Comparison of ENCODE assay signal across 7 mouse cellular contexts in the genomic region with DNA sequence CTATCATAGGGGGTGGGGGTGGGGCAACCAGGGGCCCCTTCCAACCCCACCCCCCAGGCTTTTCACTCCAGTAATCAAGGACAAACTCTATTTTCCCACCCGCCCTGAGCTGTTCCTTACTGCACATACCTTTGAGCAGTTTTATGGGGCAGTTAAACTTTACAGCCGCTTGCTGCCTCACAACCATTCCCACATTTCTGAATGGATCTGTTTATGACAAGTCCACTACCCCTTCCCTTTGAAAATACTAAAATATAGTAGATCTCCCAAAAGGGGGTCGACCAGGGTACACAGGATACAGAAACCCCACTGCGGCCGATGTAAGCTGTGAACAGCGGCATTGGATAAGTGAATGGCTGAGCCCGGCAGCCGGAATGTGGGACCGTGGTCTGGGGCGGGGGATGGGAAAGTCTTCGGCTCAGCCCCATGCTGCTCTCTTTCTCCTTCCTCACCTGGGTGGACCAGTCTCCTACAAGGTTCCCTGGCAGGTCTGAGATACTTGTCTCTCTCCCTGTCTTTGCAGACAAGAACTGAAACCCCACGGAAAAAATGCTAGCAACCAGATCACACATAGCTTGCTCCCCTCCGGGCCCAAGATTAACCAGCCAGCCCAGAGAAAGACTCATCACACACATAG. TPM values are rescaled to one million over a fixed set of nuclear protein-coding genes. Genes with fewer than 3 reads are reported as not detected.
DNase-seq lines count a peak whose midpoint lies in the region; ATAC-seq and TF ChIP-seq lines count a peak whose summit lies in the region.

No protein-coding gene starts in this region.

- no peaks in the 10 kb centered on the region for H3K9me3 ChIP-seq in embryonic facial prominence, embryonic 12.5 days
- no peaks in the 10 kb centered on the region for H3K9me3 ChIP-seq in intestine, embryonic 16.5 days (ENCODE audit: control insufficient read depth, low read length)
- no peaks in the 10 kb centered on the region for H3K9me3 ChIP-seq in midbrain, embryonic 11.5 days (ENCODE audit: control insufficient read depth, low read length)

- peak overlapping the region; percentile 67 for H3K27ac ChIP-seq in cortical plate, adult 2 months (ENCODE audit: insufficient read depth, low read length)
- H3K27ac ChIP-seq in embryonic facial prominence, embryonic 12.5 days, result peak overlapping the region; percentile 41; the same call in 1 of the 2 replicates
- H3K27ac ChIP-seq in intestine, embryonic 16.5 days (ENCODE audit: low read length), result peak overlapping the region; percentile 93
- H3K27ac ChIP-seq in midbrain, embryonic 11.5 days (ENCODE audit: low read depth, low read length), result no peak overlapping the region

- no peaks in the 10 kb centered on the region for H3K36me3 ChIP-seq in embryonic facial prominence, embryonic 12.5 days
- H3K36me3 ChIP-seq in intestine, embryonic 16.5 days (ENCODE audit: control insufficient read depth, insufficient read depth, low read length), result no peaks in the 10 kb centered on the region
- H3K36me3 ChIP-seq in midbrain, embryonic 11.5 days (ENCODE audit: control insufficient read depth, insufficient read depth, low read length), result no peaks in the 10 kb centered on the region

- 0 out of 2 replicates have a peak, but pooled peaks cover 4% of the 10 kb centered on the region for H3K27me3 ChIP-seq in embryonic facial prominence, embryonic 12.5 days
- no peaks in the 10 kb centered on the region for H3K27me3 ChIP-seq in intestine, embryonic 16.5 days (replicated peaks; ENCODE audit: control insufficient read depth, insufficient read depth, low read length)
- no peaks in the 10 kb centered on the region for H3K27me3 ChIP-seq in midbrain, embryonic 11.5 days (ENCODE audit: control insufficient read depth, insufficient read depth, low read length)

- DNase-seq in midbrain, embryonic 11.5 days (ENCODE audit: low spot score, missing footprints), result peak; percentile 91
- DNase-seq in spleen, adult 12 weeks (ENCODE audit: low spot score), result no peak
- DNase-seq in natural killer cell, adult 2 months (ENCODE audit: low spot score in 2 of 2), result no peak
- no peak for DNase-seq in adrenal gland, postnatal 10 days

- TF ChIP-seq POLR2A in cortical plate, adult 2 months (IDR thresholded peaks at IDR 0.05; ENCODE audit: extremely low read depth, insufficient read depth, low read length), result no peak

- no peak for TF ChIP-seq CTCF in cortical plate, adult 2 months (IDR thresholded peaks at IDR 0.05; ENCODE audit: extremely low read depth, insufficient read depth, low read length)

- WGBS in embryonic facial prominence, embryonic 12.5 days, result 9% methylated on average over 13 of the region's 13 CpGs
- 8% methylated on average over 13 of the region's 13 CpGs for WGBS in intestine, embryonic 16.5 days
- 15% methylated on average over 13 of the region's 13 CpGs for WGBS in midbrain, embryonic 11.5 days

- no peak for ATAC-seq in embryonic facial prominence, embryonic 12.5 days (ENCODE audit: insufficient number of reproducible peaks, insufficient read depth, low FRiP score, low TSS enrichment)
- peak; percentile 87 for ATAC-seq in intestine, embryonic 16.5 days
- ATAC-seq in midbrain, embryonic 11.5 days (ENCODE audit: low FRiP score), result peak; percentile 43

- peaks cover 2% of the 10 kb centered on the region for H3K4me1 ChIP-seq in cortical plate, adult 2 months (ENCODE audit: control insufficient read depth, insufficient read depth, low read length)
- peaks cover 20% of the 10 kb centered on the region for H3K4me1 ChIP-seq in embryonic facial prominence, embryonic 12.5 days
- H3K4me1 ChIP-seq in intestine, embryonic 16.5 days (ENCODE audit: control insufficient read depth, insufficient read depth, low read length), result peaks cover 32% of the 10 kb centered on the region
- H3K4me1 ChIP-seq in midbrain, embryonic 11.5 days (ENCODE audit: control insufficient read depth, insufficient read depth, low read length), result peaks cover 40% of the 10 kb centered on the region

- H3K4me2 ChIP-seq in embryonic facial prominence, embryonic 12.5 days (replicated peaks), result peak overlapping the region; percentile 44
- peak overlapping the region; percentile 24 for H3K4me2 ChIP-seq in intestine, embryonic 16.5 days (ENCODE audit: low read depth, low read length)
- H3K4me2 ChIP-seq in midbrain, embryonic 11.5 days, result peak overlapping the region; percentile 35

- H3K4me3 ChIP-seq in cortical plate, adult 2 months (ENCODE audit: insufficient read depth, low read length), result peak overlapping the region; percentile 20; the same call in 1 of the 2 replicates
- H3K4me3 ChIP-seq in embryonic facial prominence, embryonic 12.5 days, result 0 out of 2 replicates have a peak overlapping the region, but pooled peaks have one; percentile 10
- H3K4me3 ChIP-seq in intestine, embryonic 16.5 days (ENCODE audit: low read length), result peak overlapping the region; percentile 50
- H3K4me3 ChIP-seq in midbrain, embryonic 11.5 days (ENCODE audit: low read depth, low read length), result peak overlapping the region; percentile 3; the same call in 1 of the 2 replicates

- peak overlapping the region; percentile 19; the same call in 1 of the 2 replicates for H3K9ac ChIP-seq in embryonic facial prominence, embryonic 12.5 days
- peak overlapping the region; percentile 65 for H3K9ac ChIP-seq in intestine, embryonic 16.5 days (ENCODE audit: low read depth, low read length)
- H3K9ac ChIP-seq in midbrain, embryonic 11.5 days (ENCODE audit: low read length), result peak overlapping the region; percentile 25; the same call in 1 of the 2 replicates

RNA-seq across cellular contexts. Expression of gene Trim2, which starts 36.6 kb away (rescaled TPM):
- polyA plus RNA-seq in cortical plate, adult 2 months (2012; rRNA removed), result 87.4 and 101 TPM in 2 replicates
- polyA plus RNA-seq in embryonic facial prominence, embryonic 12.5 days (2016; fragmentation: Nextera tagmentation; extraction: Ambion mirVana), result 38.2 and 39.2 TPM in 2 replicates
- polyA plus RNA-seq in intestine, embryonic 16.5 days (2015; fragmentation: Nextera tagmentation; extraction: Ambion mirVana), result 57.0 and 57.5 TPM in 2 replicates
- 128 and 137 TPM in 2 replicates for polyA plus RNA-seq in midbrain, embryonic 11.5 days (2014; fragmentation: Nextera tagmentation; extraction: Ambion mirVana)
- 10 to 100 TPM; 53.1 to 58.5 TPM for total RNA-seq in adrenal gland, postnatal 10 days (2021)
